Mouse (Mus musculus): ENCODE data around the gene Rpn2.

The Rpn2 gene

GRCm38 (mm10) chr2:157313718-157314117 lies 34.9 kb downstream of the Rpn2 start:
- DNase-seq, result no peak

GRCm38 (mm10) chr2:157314310-157314709 lies 35.5 kb downstream of the Rpn2 start:
- peak; percentile 12 for DNase-seq

GRCm38 (mm10) chr2:157315486-157315885 lies 36.7 kb downstream of the Rpn2 start:
- DNase-seq, result no peak

- DNase-seq, result no peak
Measured at GRCm38 (mm10) chr2:157316358-157316933, 37.6 kb downstream of the Rpn2 start.

GRCm38 (mm10) chr2:157317220-157317619 lies 38.4 kb downstream of the Rpn2 start:
- DNase-seq, result no peak

DNA sequence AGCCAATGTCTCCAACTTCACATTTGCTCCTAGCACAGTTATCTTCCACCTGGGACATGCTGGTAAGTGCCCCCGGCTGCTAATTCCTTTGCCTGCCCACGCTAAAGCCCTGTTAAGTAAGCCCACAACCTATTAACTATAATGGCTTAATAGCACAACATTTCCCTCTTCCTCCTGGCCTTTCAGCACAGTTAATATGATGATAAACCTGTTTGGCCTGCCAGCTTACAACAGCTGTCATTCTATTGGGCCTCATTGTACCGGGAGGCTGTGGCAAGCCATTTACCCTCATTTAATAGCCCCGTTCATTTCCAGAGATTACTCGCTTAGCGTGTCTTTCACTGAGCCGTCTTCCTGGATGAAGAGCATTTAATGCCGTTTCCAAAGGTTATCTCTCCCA lies 41.3 kb downstream of the Rpn2 start:
- DNase-seq, result no peak

DNA sequence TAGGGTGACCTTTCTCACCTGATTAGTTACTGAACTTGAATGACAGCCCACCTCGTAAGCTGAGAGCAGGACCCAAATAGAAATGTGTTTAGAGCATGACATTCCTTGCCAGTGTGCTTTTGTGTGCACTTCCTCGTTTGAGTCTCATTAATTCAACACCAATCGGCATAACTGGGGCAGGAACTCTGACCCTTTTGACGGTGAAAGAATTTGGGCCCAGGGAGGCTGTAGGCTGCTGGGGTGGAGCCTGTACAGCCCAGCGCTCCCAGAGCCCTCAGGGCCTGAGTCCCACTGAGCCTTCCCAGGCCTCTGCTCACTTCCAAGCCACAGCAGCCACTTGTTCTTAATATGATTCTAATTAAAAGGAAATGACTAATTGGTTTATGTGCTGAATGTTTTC lies 42.1 kb downstream of the Rpn2 start:
- DNase-seq, result peak; percentile 39

- DNase-seq, result no peak
Measured at GRCm38 (mm10) chr2:157322029-157322766, 43.4 kb downstream of the Rpn2 start.

DNA sequence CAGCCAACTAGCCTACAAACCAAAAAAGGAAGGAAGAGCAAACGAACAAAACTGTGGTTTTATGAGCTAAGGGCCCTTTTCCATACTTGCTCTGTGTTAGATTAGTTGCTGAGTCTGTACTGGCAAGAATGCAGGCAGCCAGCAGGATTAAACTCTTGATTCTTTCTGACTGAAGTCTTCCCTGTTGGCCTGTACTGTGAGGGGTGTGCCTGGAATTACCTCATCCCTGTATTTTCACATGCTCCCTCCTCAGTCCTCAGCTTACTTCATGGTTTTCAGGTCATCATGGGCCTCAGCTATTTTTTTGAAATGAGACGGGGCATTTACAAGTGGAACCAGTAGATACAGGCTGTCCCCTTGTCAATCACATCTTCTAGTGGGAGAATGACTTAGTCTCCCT lies 46.4 kb downstream of the Rpn2 start:
- no peak for DNase-seq

GRCm38 (mm10) chr2:157328106-157328505 lies 49.3 kb downstream of the Rpn2 start:
- no peak for DNase-seq

GRCm38 (mm10) chr2:157328570-157328969 lies 49.8 kb downstream of the Rpn2 start:
- no peak for DNase-seq

- DNase-seq, result no peak
Measured at GRCm38 (mm10) chr2:157332059-157332458, 53.2 kb downstream of the Rpn2 start.

- DNase-seq, result peak; percentile 35
Measured at GRCm38 (mm10) chr2:157338663-157339062, 59.8 kb downstream of the Rpn2 start.

DNA sequence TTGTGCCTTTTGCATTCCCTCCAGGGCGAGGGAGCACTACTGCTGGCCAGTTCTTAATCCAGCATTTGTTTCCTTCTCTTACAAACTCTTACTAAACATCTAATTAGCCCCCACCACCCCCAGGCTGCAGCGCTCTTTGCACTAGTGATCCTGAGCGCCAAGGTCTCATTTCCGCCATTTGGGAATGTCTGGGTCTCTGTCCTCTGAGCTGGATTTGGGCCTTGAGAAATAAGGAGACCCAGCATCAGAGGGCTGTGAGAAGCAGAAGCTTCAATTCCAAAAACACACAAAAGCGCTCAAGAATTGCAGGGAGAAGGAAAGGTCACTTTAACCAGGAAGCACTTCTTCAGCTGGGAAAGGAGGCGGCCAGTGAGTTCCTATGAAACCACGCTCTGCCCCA lies 60.7 kb downstream of the Rpn2 start:
- DNase-seq, result peak; percentile 11

DNA sequence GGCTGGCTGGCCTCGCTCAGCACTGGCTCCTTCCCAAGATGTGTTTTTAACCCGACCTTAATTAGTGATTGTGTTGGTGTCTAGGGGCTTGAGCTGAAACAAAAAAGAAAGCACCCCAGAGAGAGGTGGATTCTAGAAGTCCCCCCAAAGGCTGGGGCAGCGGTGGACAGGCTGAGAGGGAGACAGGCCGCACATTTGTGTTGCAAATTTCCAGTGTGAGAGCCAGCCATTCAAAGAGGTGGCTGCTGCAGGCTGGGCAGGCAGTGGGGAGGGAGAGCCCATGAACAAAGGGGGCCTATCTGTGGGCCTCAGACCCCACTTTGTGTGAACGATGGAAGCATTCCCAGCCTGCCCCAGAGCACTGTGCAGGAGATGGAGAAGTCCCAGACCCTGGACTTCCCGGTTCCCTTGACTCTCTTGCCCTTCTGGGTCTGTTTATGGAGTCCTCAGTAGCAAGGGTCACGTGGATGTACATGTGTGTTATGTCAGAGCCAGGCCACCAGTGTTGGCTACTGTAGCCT lies 61.5 kb downstream of the Rpn2 start:
- peak; percentile 19 for DNase-seq

DNA sequence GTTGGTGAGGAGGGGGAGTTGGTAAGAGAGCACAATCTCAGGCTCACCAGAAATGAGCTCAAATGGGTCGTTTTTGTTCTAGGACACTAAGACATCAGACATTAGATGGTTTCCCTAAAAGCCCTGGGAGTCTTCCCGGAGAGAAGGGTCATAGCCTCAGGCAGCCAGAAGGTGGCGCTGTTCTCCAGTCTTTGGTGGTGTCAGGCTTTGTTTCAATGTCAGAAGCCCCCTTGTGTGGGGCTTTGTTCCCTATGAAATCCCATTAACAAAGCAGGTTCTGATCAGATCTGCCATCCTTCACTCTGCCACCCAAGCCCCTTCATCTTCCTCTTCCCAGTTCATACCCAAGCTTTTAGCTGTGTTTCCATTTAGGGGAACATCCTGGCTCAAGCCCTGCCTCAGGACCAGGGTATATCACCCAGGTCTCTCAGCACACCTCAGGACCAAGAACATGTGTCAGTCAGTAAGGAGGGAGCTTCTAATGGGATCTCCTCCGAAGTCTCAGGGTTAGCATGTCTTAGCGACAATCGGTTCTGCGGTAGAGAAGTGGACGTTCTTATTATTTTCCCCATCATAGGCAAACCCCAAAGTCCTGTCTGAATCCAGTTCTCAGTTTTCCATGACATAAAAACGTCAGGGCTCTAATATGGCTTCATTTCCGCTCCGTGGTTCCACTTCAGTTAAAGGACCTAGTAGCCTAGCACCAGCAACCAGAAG lies 62.9 kb downstream of the Rpn2 start:
- no peak for DNase-seq

- no peak for DNase-seq
Measured at GRCm38 (mm10) chr2:157342328-157342926, 63.6 kb downstream of the Rpn2 start.

DNA sequence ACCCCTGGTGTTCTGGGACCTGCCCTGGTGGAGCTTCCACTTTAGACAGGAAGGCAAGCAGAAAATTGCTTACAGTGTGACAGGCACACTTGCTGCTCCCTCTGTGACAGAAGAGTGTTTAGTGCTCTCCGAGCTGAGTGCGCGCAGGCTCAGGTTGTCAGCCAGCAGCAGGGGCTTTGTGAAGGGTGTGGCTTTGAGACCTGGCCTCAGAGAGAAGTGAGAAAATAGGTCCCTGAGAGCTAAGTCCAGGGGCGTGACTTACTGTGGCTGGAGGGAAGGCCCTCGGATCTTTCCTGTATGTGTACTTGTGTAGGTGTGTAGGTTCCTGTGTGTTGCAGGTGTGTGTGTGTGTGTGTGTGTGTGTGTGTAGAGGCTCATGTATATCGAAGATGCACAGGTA lies 64.5 kb downstream of the Rpn2 start:
- no peak for DNase-seq

- DNase-seq, result no peak
Measured at GRCm38 (mm10) chr2:157347361-157348159, 68.7 kb downstream of the Rpn2 start, which contains the start of gene Ghrh. Gene Ghrh (minus strand): TSS chr2:157347506.

GRCm38 (mm10) chr2:157349121-157349778 lies 70.4 kb downstream of the Rpn2 start:
- no peak for DNase-seq

DNA sequence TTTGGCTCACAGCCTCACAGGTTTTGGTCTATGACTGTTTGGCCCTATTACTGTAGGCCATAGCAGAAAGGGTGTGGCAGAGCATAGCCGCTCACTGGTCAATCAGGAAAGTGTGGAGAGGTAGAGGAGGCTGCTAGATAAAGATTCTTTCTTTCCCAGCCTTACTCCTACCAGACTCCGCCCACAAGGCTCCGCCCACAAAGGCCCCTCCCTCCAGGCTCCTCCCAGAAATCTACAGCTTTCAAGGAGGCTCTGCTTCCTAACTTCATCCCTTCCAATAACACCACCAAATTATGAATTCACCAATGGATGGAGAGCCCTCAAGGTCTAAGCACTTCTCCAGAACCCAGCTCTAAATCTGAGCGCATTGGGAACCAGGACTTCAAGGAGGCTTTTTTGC lies 74.4 kb downstream of the Rpn2 start:
- no peak for DNase-seq

DNA sequence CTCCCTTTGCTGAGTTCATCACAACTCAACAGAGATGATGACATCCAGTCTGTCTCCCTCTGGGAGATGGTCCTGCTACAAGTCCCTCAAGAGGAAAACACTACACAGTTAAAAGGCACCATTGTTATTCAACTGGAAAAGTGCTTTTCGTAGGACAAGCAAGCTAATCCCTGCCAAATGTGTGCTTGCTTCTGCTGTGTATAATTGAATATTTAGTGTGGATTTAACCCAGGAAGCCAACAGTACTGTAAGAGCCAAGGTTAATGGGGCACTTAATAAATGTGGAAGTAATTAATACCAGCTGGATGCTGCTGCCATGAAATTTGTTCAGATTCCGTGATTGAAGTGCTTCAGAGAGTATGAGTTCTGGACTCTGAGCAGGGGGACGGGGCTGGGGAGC lies 75.3 kb downstream of the Rpn2 start:
- no peak for DNase-seq
